Mouse (Mus musculus) E14TG2a.4 (cell line): ENCODE measurements at regions not wholly inside any gene's neighbourhood (a gene's known extent, or its start where the extent isn't known, plus 50 kb on each side); places are given as distances from the start of the nearest gene placed in this dataset.

Experiments
- H3K27me3 ChIP-seq: 2 replicates; pipeline ENCODE4 v1.6.1; 2014; ENCODE audit warnings: low read length, control low read depth; ENCODE audit not compliant: insufficient read depth
- H3K36me3 ChIP-seq: 2 replicates; pipeline ENCODE4 v1.6.1; 2014; ENCODE audit warnings: low read length, control low read depth; ENCODE audit not compliant: insufficient read depth
- H3K4me1 ChIP-seq: replicated peaks from 2 replicates; pipeline ENCODE4 v1.6.1; 2014; ENCODE audit warnings: low read depth, low read length, control low read depth
- H3K4me3 ChIP-seq: replicated peaks from 2 replicates; pipeline ENCODE4 v1.5.1; 2014; ENCODE audit warnings: mild to moderate bottlenecking, low read length
- H3K9me3 ChIP-seq: 2 replicates; pipeline ENCODE4 v1.6.1; 2014; ENCODE audit warnings: low read length, control low read depth
- CTCF ChIP-seq: conservative IDR thresholded peaks from 2 replicates; pipeline ENCODE4 v1.5.1; 2014; ENCODE audit warnings: low read length
- NANOG ChIP-seq: IDR thresholded peaks from 2 replicates; pipeline ENCODE4 v1.6.1; 2014; ENCODE audit warnings: borderline replicate concordance, low read length, mixed read lengths
- POU5F1 ChIP-seq: IDR thresholded peaks from 2 replicates; pipeline ENCODE4 v1.6.1; 2014; ENCODE audit warnings: low read length, borderline replicate concordance

GRCm38 (mm10) chr15:51255203-51255615, 2629.5 kb upstream of the Gm7489 start:
- Histone ChIP-seq H3K27me3 (no peaks in the 10 kb centered on the region), H3K9me3 (no peaks in the 10 kb centered on the region), H3K36me3 (no peaks in the 10 kb centered on the region), H3K4me3 (no peak overlapping the region), H3K4me1 (no peaks in the 10 kb centered on the region)
- TF ChIP-seq CTCF = no peak
- TF ChIP-seq POU5F1 = no peak
- no peak for TF ChIP-seq NANOG

- Histone ChIP-seq H3K4me1 (no peaks in the 10 kb centered on the region), H3K36me3 (no peaks in the 10 kb centered on the region), H3K27me3 (no peaks in the 10 kb centered on the region), H3K4me3 (no peak overlapping the region), H3K9me3 (no peaks in the 10 kb centered on the region)
- TF ChIP-seq POU5F1 = no peak
- TF ChIP-seq CTCF = no peak
- TF ChIP-seq NANOG = no peak
Measured at GRCm38 (mm10) chr15:51256681-51257080, 2628.0 kb upstream of the Gm7489 start.

- no peak overlapping the region for H3K4me3 ChIP-seq
- no peaks in the 10 kb centered on the region for H3K36me3 ChIP-seq
- H3K9me3 ChIP-seq = no peaks in the 10 kb centered on the region
- H3K4me1 ChIP-seq = no peaks in the 10 kb centered on the region
- no peaks in the 10 kb centered on the region for H3K27me3 ChIP-seq
- TF ChIP-seq CTCF = no peak
- TF ChIP-seq NANOG = no peak
- no peak for TF ChIP-seq POU5F1
Measured at GRCm38 (mm10) chr15:51264599-51265163, 2620.0 kb upstream of the Gm7489 start.

GRCm38 (mm10) chr15:51265971-51266370, 2618.7 kb upstream of the Gm7489 start:
- Histone ChIP-seq H3K4me3 (no peak overlapping the region), H3K4me1 (no peaks in the 10 kb centered on the region), H3K27me3 (no peaks in the 10 kb centered on the region), H3K9me3 (no peaks in the 10 kb centered on the region), H3K36me3 (no peaks in the 10 kb centered on the region)
- no peak for TF ChIP-seq POU5F1
- TF ChIP-seq NANOG = no peak
- TF ChIP-seq CTCF = no peak

DNA sequence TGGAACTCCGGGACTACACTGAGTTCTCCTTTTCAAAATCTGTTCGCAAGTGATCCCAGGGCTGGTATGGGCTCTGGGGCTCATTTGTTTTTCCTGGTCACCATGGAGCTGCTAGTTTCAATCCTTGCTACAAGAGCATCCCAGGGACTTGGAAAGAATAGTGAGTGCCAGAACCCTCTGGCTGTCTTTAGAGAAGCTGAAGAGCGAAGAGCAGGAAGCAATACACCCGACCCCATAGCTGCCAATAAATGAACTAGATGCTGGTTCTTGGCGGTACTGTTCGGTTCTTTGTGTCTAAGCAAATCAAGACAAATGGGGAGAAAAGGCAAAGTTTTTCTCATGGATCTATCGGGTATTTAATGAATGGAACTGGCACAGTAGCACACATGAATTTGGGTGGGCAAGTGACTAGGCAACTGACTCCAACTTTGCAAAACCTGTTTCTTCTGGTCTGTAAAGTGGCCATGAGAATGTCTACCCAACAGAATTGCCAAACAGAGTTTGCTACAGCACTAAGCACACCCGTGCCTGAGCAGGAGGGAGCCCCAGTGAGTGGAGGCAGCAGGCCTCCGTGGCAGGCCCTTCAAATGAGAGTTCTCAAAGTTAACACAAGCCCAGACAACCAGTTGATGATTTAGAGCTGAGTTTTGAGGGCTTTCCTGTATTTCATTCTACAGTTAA, 2612.9 kb upstream of the Gm7489 start:
- H3K4me3 ChIP-seq = no peak overlapping the region
- H3K9me3 ChIP-seq = no peaks in the 10 kb centered on the region
- no peaks in the 10 kb centered on the region for H3K4me1 ChIP-seq
- TF ChIP-seq POU5F1 (no peak), CTCF (no peak), NANOG (no peak)
- H3K27me3 ChIP-seq = no peaks in the 10 kb centered on the region
- H3K36me3 ChIP-seq = no peaks in the 10 kb centered on the region

- H3K27me3 ChIP-seq = no peaks in the 10 kb centered on the region
- no peaks in the 10 kb centered on the region for H3K9me3 ChIP-seq
- H3K36me3 ChIP-seq = no peaks in the 10 kb centered on the region
- H3K4me1 ChIP-seq = no peaks in the 10 kb centered on the region
- no peak overlapping the region for H3K4me3 ChIP-seq
- no peak for TF ChIP-seq NANOG
- no peak for TF ChIP-seq CTCF
- no peak for TF ChIP-seq POU5F1
Measured at GRCm38 (mm10) chr15:51285334-51285733, 2599.4 kb upstream of the Gm7489 start.

- H3K4me3 ChIP-seq = no peak overlapping the region
- no peak for TF ChIP-seq CTCF
- no peak for TF ChIP-seq POU5F1
- TF ChIP-seq NANOG = no peak
Measured at GRCm38 (mm10) chr15:51286352-51286751, 2598.4 kb upstream of the Gm7489 start.

GRCm38 (mm10) chr15:51288911-51289432, 2595.7 kb upstream of the Gm7489 start:
- H3K9me3 ChIP-seq = peaks cover 4% of the 10 kb centered on the region
- TF ChIP-seq POU5F1 (no peak), CTCF (no peak), NANOG (no peak)
- H3K27me3 ChIP-seq = peaks cover 6% of the 10 kb centered on the region; the same call in 1 of the 2 replicates
- H3K4me3 ChIP-seq = no peak overlapping the region
- no peaks in the 10 kb centered on the region for H3K36me3 ChIP-seq
- H3K4me1 ChIP-seq = no peaks in the 10 kb centered on the region

More at GRCm38 (mm10) chr15:51286352-51286751, 2598.4 kb upstream of the Gm7489 start:
- no peaks in the 10 kb centered on the region for H3K9me3 ChIP-seq
- no peaks in the 10 kb centered on the region for H3K36me3 ChIP-seq
- no peaks in the 10 kb centered on the region for H3K27me3 ChIP-seq
- H3K4me1 ChIP-seq = no peaks in the 10 kb centered on the region

DNA sequence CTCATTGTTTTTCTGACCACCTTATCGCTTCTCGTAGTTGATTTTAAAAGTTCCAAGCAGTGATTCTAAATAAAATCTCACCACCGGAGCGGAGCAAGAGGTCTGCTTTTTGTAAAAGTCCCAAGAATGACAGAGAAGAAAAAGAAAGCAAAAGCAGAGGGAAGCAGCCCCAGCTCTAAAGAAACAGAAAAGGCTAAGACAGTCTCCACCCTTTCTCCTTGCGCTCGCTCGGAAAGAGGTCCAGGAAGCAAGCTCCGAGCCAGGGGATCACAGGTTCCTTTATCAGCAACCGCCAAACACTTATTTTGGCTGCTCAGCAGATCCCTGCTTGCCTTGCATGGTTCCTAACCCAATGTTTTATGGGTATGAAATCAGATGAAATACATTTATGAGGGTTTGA, 2594.8 kb upstream of the Gm7489 start:
- Histone ChIP-seq H3K9me3 (peaks cover 6% of the 10 kb centered on the region), H3K27me3 (peaks cover 6% of the 10 kb centered on the region; the same call in 1 of the 2 replicates), H3K4me3 (no peak overlapping the region), H3K36me3 (no peaks in the 10 kb centered on the region), H3K4me1 (no peaks in the 10 kb centered on the region)
- TF ChIP-seq CTCF (no peak), POU5F1 (no peak), NANOG (no peak)
